Mouse (Mus musculus): Measurements from ENCODE around the gene Gm11559. TPM values are rescaled to one million over a fixed set of nuclear protein-coding genes. Genes with fewer than 3 reads are reported as not detected.
A peak's percentile ranks its signal among the peaks of the same experiment; 100 is the strongest.
"Not testable (repeated sequence)": the region's sequence is repeated elsewhere in the genome, so short reads cannot be mapped to it uniquely, and the experiment has no call there.

The Gm11559 gene
- polyA plus RNA-seq (2016; fragmentation: Nextera tagmentation; extraction: Ambion mirVana), result not detected in 2 replicates

GRCm38 (mm10) chr11:99864176-99864575, at the start of gene Gm11559:
Gm11559 (plus strand) TSS chr11:99864476.
- not testable (repeated sequence) for H3K27me3 ChIP-seq (replicated peaks; ENCODE audit: low read depth, poor library complexity, severe bottlenecking); DNase-seq (ENCODE audit: low spot score)
- WGBS, result 75% methylated on average over 1 of the region's 1 CpGs

GRCm38 (mm10) chr11:99815566-99815965, 48.7 kb upstream of the Gm11559 start, which contains the start of gene Gm11564:
Gm11564 (minus strand) TSS chr11:99815666.
- WGBS, result 78% methylated on average over 2 of the region's 2 CpGs

More at GRCm38 (mm10) chr11:99864176-99864575, at the start of gene Gm11559:
- not testable (repeated sequence) for H3K9me3 ChIP-seq; H3K27ac ChIP-seq (replicated peaks); H3K4me1 ChIP-seq; H3K4me3 ChIP-seq; H3K36me3 ChIP-seq (replicated peaks)

GRCm38 (mm10) chr11:99837966-99838365, 26.3 kb upstream of the Gm11559 start, which contains the start of gene 2300003K06Rik:
2300003K06Rik (minus strand) TSS chr11:99838066.
- Histone ChIP-seq H3K4me1 (no peaks in the 10 kb centered on the region), H3K36me3 (replicated peaks) (no peaks in the 10 kb centered on the region), H3K9me3 (no peaks in the 10 kb centered on the region), H3K4me3 (no peak within 1 kb of the TSS), H3K27me3 (replicated peaks; ENCODE audit: low read depth, poor library complexity, severe bottlenecking) (no peaks in the 10 kb centered on the region), H3K27ac (replicated peaks) (no peak within 1 kb of the TSS)
- 78% methylated on average over 1 of the region's 1 CpGs for WGBS
- no peak for DNase-seq (ENCODE audit: low spot score)

More at GRCm38 (mm10) chr11:99815566-99815965, 48.7 kb upstream of the Gm11559 start, which contains the start of gene Gm11564:
- H3K4me1 ChIP-seq; H3K9me3 ChIP-seq; H3K4me3 ChIP-seq; DNase-seq (ENCODE audit: low spot score); H3K36me3 ChIP-seq (replicated peaks); H3K27me3 ChIP-seq (replicated peaks; ENCODE audit: low read depth, poor library complexity, severe bottlenecking); H3K27ac ChIP-seq (replicated peaks): not testable (repeated sequence)

GRCm38 (mm10) chr11:99842185-99842584, 22.1 kb upstream of the Gm11559 start:
- no peak for DNase-seq (ENCODE audit: low spot score)
- Histone ChIP-seq H3K27me3 (replicated peaks; ENCODE audit: low read depth, poor library complexity, severe bottlenecking) (no peaks in the 10 kb centered on the region), H3K27ac (replicated peaks) (no peak overlapping the region), H3K9me3 (no peaks in the 10 kb centered on the region), H3K36me3 (replicated peaks) (no peaks in the 10 kb centered on the region), H3K4me1 (no peaks in the 10 kb centered on the region), H3K4me3 (no peak overlapping the region)
- 83% methylated on average over 1 of the region's 1 CpGs for WGBS

- Histone ChIP-seq H3K27me3 (replicated peaks; ENCODE audit: low read depth, poor library complexity, severe bottlenecking) (no peaks in the 10 kb centered on the region), H3K4me3 (no peak overlapping the region), H3K4me1 (no peaks in the 10 kb centered on the region), H3K27ac (replicated peaks) (no peak overlapping the region), H3K36me3 (replicated peaks) (no peaks in the 10 kb centered on the region), H3K9me3 (no peaks in the 10 kb centered on the region)
- 91% methylated on average over 2 of the region's 2 CpGs for WGBS
- DNase-seq (ENCODE audit: low spot score), result no peak
These were observed 17.5 kb upstream of the Gm11559 start for GRCm38 (mm10) chr11:99846746-99847145.

- Histone ChIP-seq H3K27me3 (replicated peaks; ENCODE audit: low read depth, poor library complexity, severe bottlenecking) (no peaks in the 10 kb centered on the region), H3K36me3 (replicated peaks) (no peaks in the 10 kb centered on the region), H3K9me3 (no peaks in the 10 kb centered on the region), H3K27ac (replicated peaks) (no peak within 1 kb of the TSS), H3K4me3 (no peak within 1 kb of the TSS), H3K4me1 (no peaks in the 10 kb centered on the region)
- no peak for DNase-seq (ENCODE audit: low spot score)
These were observed 12.8 kb upstream of the Gm11559 start, which contains the start of gene Krtap4-16 for GRCm38 (mm10) chr11:99851508-99851907. Krtap4-16 (minus strand) TSS chr11:99851608.

- no peak overlapping the region for H3K4me3 ChIP-seq
- H3K27ac ChIP-seq (replicated peaks), result no peak overlapping the region
- DNase-seq (ENCODE audit: low spot score), result peak; percentile 21
- H3K4me1 ChIP-seq, result no peaks in the 10 kb centered on the region
- H3K27me3 ChIP-seq (replicated peaks; ENCODE audit: low read depth, poor library complexity, severe bottlenecking), result no peaks in the 10 kb centered on the region
- WGBS, result 62% methylated on average over 3 of the region's 3 CpGs
- H3K36me3 ChIP-seq (replicated peaks), result no peaks in the 10 kb centered on the region
- H3K9me3 ChIP-seq, result no peaks in the 10 kb centered on the region
These were observed 10.2 kb upstream of the Gm11559 start for GRCm38 (mm10) chr11:99854121-99854520.

GRCm38 (mm10) chr11:99857617-99858016, 6.7 kb upstream of the Gm11559 start, which contains the start of gene Gm11568:
Gm11568 (plus strand) TSS chr11:99857917.
- no peak within 1 kb of the TSS for H3K4me3 ChIP-seq
- H3K36me3 ChIP-seq (replicated peaks), result no peaks in the 10 kb centered on the region
- no peak for DNase-seq (ENCODE audit: low spot score)
- no peaks in the 10 kb centered on the region for H3K27me3 ChIP-seq (replicated peaks; ENCODE audit: low read depth, poor library complexity, severe bottlenecking)
- 88% methylated on average over 2 of the region's 2 CpGs for WGBS
- no peaks in the 10 kb centered on the region for H3K4me1 ChIP-seq
- H3K27ac ChIP-seq (replicated peaks), result no peak within 1 kb of the TSS
- H3K9me3 ChIP-seq, result no peaks in the 10 kb centered on the region

- no peak overlapping the region for H3K27ac ChIP-seq (replicated peaks)
- DNase-seq (ENCODE audit: low spot score), result no peak
- H3K9me3 ChIP-seq, result no peaks in the 10 kb centered on the region
- no peaks in the 10 kb centered on the region for H3K36me3 ChIP-seq (replicated peaks)
- no peak overlapping the region for H3K4me3 ChIP-seq
- no peaks in the 10 kb centered on the region for H3K27me3 ChIP-seq (replicated peaks; ENCODE audit: low read depth, poor library complexity, severe bottlenecking)
- H3K4me1 ChIP-seq, result no peaks in the 10 kb centered on the region
- WGBS, result 82% methylated on average over 2 of the region's 2 CpGs
These were observed 5.5 kb upstream of the Gm11559 start for GRCm38 (mm10) chr11:99858761-99859160.

GRCm38 (mm10) chr11:99873089-99873488, 8.8 kb downstream of the Gm11559 start, which contains the start of gene Krtap9-1:
Krtap9-1 (plus strand) TSS chr11:99873389.
- not testable (repeated sequence) for H3K36me3 ChIP-seq (replicated peaks); H3K27ac ChIP-seq (replicated peaks); H3K9me3 ChIP-seq; H3K4me3 ChIP-seq; H3K4me1 ChIP-seq; H3K27me3 ChIP-seq (replicated peaks; ENCODE audit: low read depth, poor library complexity, severe bottlenecking); DNase-seq (ENCODE audit: low spot score)
- 71% methylated on average over 1 of the region's 1 CpGs for WGBS

GRCm38 (mm10) chr11:99878887-99879286, 14.6 kb downstream of the Gm11559 start, which contains the start of gene Gm11567:
Gm11567 (plus strand) TSS chr11:99879187.
- not testable (repeated sequence) for H3K27ac ChIP-seq (replicated peaks); H3K4me3 ChIP-seq; H3K9me3 ChIP-seq; DNase-seq (ENCODE audit: low spot score); H3K4me1 ChIP-seq; H3K36me3 ChIP-seq (replicated peaks); H3K27me3 ChIP-seq (replicated peaks; ENCODE audit: low read depth, poor library complexity, severe bottlenecking)
- WGBS, result 67% methylated on average over 1 of the region's 1 CpGs

GRCm38 (mm10) chr11:99907620-99908019, 43.3 kb downstream of the Gm11559 start, which contains the start of gene Krtap31-1:
Krtap31-1 (plus strand) TSS chr11:99907920.
- H3K27me3 ChIP-seq (replicated peaks; ENCODE audit: low read depth, poor library complexity, severe bottlenecking), result no peaks in the 10 kb centered on the region
- DNase-seq (ENCODE audit: low spot score), result no peak
- H3K27ac ChIP-seq (replicated peaks), result no peak within 1 kb of the TSS
- no peaks in the 10 kb centered on the region for H3K4me1 ChIP-seq
- H3K36me3 ChIP-seq (replicated peaks), result no peaks in the 10 kb centered on the region
- H3K4me3 ChIP-seq, result no peak within 1 kb of the TSS
- WGBS, result 88% methylated on average over 2 of the region's 2 CpGs
- no peaks in the 10 kb centered on the region for H3K9me3 ChIP-seq

- WGBS, result 89% methylated on average over 3 of the region's 3 CpGs
- Histone ChIP-seq H3K36me3 (replicated peaks) (no peaks in the 10 kb centered on the region), H3K4me3 (no peak within 1 kb of the TSS), H3K4me1 (no peaks in the 10 kb centered on the region), H3K27me3 (replicated peaks; ENCODE audit: low read depth, poor library complexity, severe bottlenecking) (no peaks in the 10 kb centered on the region; the same call in 1 of the 2 replicates), H3K9me3 (no peaks in the 10 kb centered on the region), H3K27ac (replicated peaks) (no peak within 1 kb of the TSS)
- no peak for DNase-seq (ENCODE audit: low spot score)
These were observed 50.2 kb downstream of the Gm11559 start, which contains the start of gene Gm11565 for GRCm38 (mm10) chr11:99914451-99914850. Gm11565 (plus strand) TSS chr11:99914751.

Measured in embryonic facial prominence, embryonic 10.5 days (tissue).